Mouse (Mus musculus) 416B (cell line): ENCODE measurements around the gene Gtf2h4.
A peak's percentile ranks its signal among the peaks of the same experiment; 100 is the strongest.

ENCODE experiments used
- DNase-seq: peaks from one replicate; pipeline ENCODE4 v3.0.0; 2011; ENCODE audit warnings: low read depth

The Gtf2h4 gene

GRCm38 (mm10) chr17:35638475-35639190 is 34.9 kb downstream of the Gtf2h4 start:
- DNase-seq, result peak; percentile 68

GRCm38 (mm10) chr17:35636363-35636762 is 37.2 kb downstream of the Gtf2h4 start:
- peak; percentile 62 for DNase-seq

GRCm38 (mm10) chr17:35635699-35636111 is 37.8 kb downstream of the Gtf2h4 start:
- peak; percentile 78 for DNase-seq

DNA sequence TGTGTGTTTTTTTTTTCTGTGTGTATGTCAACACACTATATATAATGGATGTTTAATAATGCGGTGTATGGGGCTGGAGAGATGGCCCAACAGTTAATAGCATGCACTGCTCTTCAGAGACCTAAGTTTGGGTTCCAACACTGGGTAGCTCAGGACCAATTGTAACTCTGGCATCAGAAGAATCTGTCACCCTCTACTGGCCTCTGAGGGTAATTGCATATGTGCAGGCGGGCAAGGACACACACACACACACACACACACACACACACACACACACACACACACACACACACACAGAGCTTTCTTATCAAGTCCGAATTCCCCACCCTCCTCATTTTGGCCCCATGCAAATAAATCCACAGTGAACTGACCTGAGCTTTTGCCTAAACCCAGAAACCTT is 38.3 kb downstream of the Gtf2h4 start:
- peak; percentile 46 for DNase-seq

GRCm38 (mm10) chr17:35633992-35634391 is 39.5 kb downstream of the Gtf2h4 start:
- peak; percentile 24 for DNase-seq

DNA sequence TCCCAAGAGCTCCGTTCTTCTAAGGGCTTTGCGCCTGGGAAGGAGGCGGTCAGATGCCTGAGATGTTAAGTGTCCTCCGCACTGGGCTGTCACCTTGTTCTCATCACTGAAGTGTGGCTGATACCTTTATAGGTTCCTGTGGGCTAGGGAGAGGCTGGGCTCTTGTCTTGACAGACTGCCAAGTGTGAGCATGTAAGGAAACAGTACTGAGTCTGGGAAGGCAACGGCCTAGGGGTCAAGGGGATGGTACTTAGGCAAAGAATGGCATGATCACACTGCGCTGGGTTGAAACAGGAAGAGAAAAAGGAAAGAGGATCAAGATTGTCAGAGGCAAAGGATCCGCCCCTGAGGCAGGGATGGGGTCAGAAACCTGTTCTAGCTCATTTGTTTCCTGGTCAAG is 47.0 kb downstream of the Gtf2h4 start, which contains the start of gene Gm9573:
Gene Gm9573 (minus strand): TSS at position 101 of the 400 bp plus-strand sequence.
- DNase-seq, result no peak
